Mouse (Mus musculus): ENCODE data around the gene Gm11084.
"Not testable (repeated sequence)": the region's sequence is repeated elsewhere in the genome, so short reads cannot be mapped to it uniquely, and the experiment has no call there.

Gm11084 gene

GRCm38 (mm10) chr2:72995346-72996097, 9.0 kb upstream of the Gm11084 start:
- no peak for DNase-seq (ENCODE audit: extremely low spot score, low read depth, low spot score)

- DNase-seq (ENCODE audit: extremely low spot score, low read depth, low spot score) = no peak
These were observed 7.6 kb upstream of the Gm11084 start for GRCm38 (mm10) chr2:72994165-72994564.

- no peak for DNase-seq (ENCODE audit: extremely low spot score, low read depth, low spot score)
These were observed 6.0 kb upstream of the Gm11084 start for GRCm38 (mm10) chr2:72992497-72992896.

- DNase-seq (ENCODE audit: extremely low spot score, low read depth, low spot score) = not testable (repeated sequence)
These were observed 2.4 kb upstream of the Gm11084 start for GRCm38 (mm10) chr2:72988945-72989344.

GRCm38 (mm10) chr2:72985516-72985915, 1.0 kb downstream of the Gm11084 start:
- no peak for DNase-seq (ENCODE audit: extremely low spot score, low read depth, low spot score)

GRCm38 (mm10) chr2:72984806-72985205, 1.7 kb downstream of the Gm11084 start:
- DNase-seq (ENCODE audit: extremely low spot score, low read depth, low spot score) = no peak

- DNase-seq (ENCODE audit: extremely low spot score, low read depth, low spot score) = no peak
These were observed 3.3 kb downstream of the Gm11084 start for GRCm38 (mm10) chr2:72983211-72983610.

GRCm38 (mm10) chr2:72982110-72982785, 4.3 kb downstream of the Gm11084 start:
- DNase-seq (ENCODE audit: extremely low spot score, low read depth, low spot score) = no peak

- DNase-seq (ENCODE audit: extremely low spot score, low read depth, low spot score) = no peak
These were observed 4.9 kb downstream of the Gm11084 start for GRCm38 (mm10) chr2:72981441-72982109.

GRCm38 (mm10) chr2:72981075-72981420, 5.5 kb downstream of the Gm11084 start:
- DNase-seq (ENCODE audit: extremely low spot score, low read depth, low spot score) = no peak

- DNase-seq (ENCODE audit: extremely low spot score, low read depth, low spot score) = peak; percentile 88
These were observed 6.0 kb downstream of the Gm11084 start, which contains the start of gene Sp3 for GRCm38 (mm10) chr2:72980337-72981074. Gene Sp3 (minus strand): TSS chr2:72980446.

GRCm38 (mm10) chr2:72979659-72980071, 6.9 kb downstream of the Gm11084 start:
- no peak for DNase-seq (ENCODE audit: extremely low spot score, low read depth, low spot score)

- DNase-seq (ENCODE audit: extremely low spot score, low read depth, low spot score) = no peak
These were observed 7.4 kb downstream of the Gm11084 start for GRCm38 (mm10) chr2:72978901-72979658.

- no peak for DNase-seq (ENCODE audit: extremely low spot score, low read depth, low spot score)
These were observed 8.0 kb downstream of the Gm11084 start for GRCm38 (mm10) chr2:72978473-72978872.

- DNase-seq (ENCODE audit: extremely low spot score, low read depth, low spot score) = no peak
These were observed 9.2 kb downstream of the Gm11084 start for GRCm38 (mm10) chr2:72977272-72977671.

GRCm38 (mm10) chr2:72976036-72976435, 10.5 kb downstream of the Gm11084 start:
- no peak for DNase-seq (ENCODE audit: extremely low spot score, low read depth, low spot score)

GRCm38 (mm10) chr2:72970831-72971230, 15.7 kb downstream of the Gm11084 start:
- no peak for DNase-seq (ENCODE audit: extremely low spot score, low read depth, low spot score)

- DNase-seq (ENCODE audit: extremely low spot score, low read depth, low spot score) = no peak
These were observed 16.2 kb downstream of the Gm11084 start for GRCm38 (mm10) chr2:72970302-72970701.

- no peak for DNase-seq (ENCODE audit: extremely low spot score, low read depth, low spot score)
These were observed 18.0 kb downstream of the Gm11084 start for GRCm38 (mm10) chr2:72968536-72968935.

- DNase-seq (ENCODE audit: extremely low spot score, low read depth, low spot score) = no peak
These were observed 21.1 kb downstream of the Gm11084 start for GRCm38 (mm10) chr2:72965450-72965849.
